Mouse (Mus musculus) ovary, postnatal 10 days (tissue): ENCODE data around the gene Mcoln2.
"Not testable (repeated sequence)": the region's sequence is repeated elsewhere in the genome, so short reads cannot be mapped to it uniquely, and the experiment has no call there.

Experiments used
- DNase-seq: peaks from one replicate; pipeline ENCODE4 v3.0.0; 2022; ENCODE audit warnings: low spot score

Gene Mcoln2

GRCm38 (mm10) chr3:146189933-146190332, 40.3 kb downstream of the Mcoln2 start:
- no peak for DNase-seq

- DNase-seq, result no peak
These were observed 42.9 kb downstream of the Mcoln2 start for GRCm38 (mm10) chr3:146192507-146192906.

GRCm38 (mm10) chr3:146195153-146195552, 45.5 kb downstream of the Mcoln2 start:
- DNase-seq, result no peak

GRCm38 (mm10) chr3:146196301-146196700, 46.7 kb downstream of the Mcoln2 start:
- DNase-seq, result no peak

GRCm38 (mm10) chr3:146196780-146197743, 47.4 kb downstream of the Mcoln2 start:
- no peak for DNase-seq

- no peak for DNase-seq
These were observed 48.2 kb downstream of the Mcoln2 start for GRCm38 (mm10) chr3:146197785-146198184.

- no peak for DNase-seq
These were observed 49.3 kb downstream of the Mcoln2 start for GRCm38 (mm10) chr3:146198803-146199481.

GRCm38 (mm10) chr3:146199486-146199885, 49.9 kb downstream of the Mcoln2 start:
- DNase-seq, result no peak

GRCm38 (mm10) chr3:146204375-146204774, 54.7 kb downstream of the Mcoln2 start:
- DNase-seq, result no peak

- no peak for DNase-seq
These were observed 55.7 kb downstream of the Mcoln2 start for GRCm38 (mm10) chr3:146205305-146205704.

- no peak for DNase-seq
These were observed 57.0 kb downstream of the Mcoln2 start for GRCm38 (mm10) chr3:146206635-146207034.

GRCm38 (mm10) chr3:146207440-146207839, 57.8 kb downstream of the Mcoln2 start:
- no peak for DNase-seq

- not testable (repeated sequence) for DNase-seq
These were observed 60.1 kb downstream of the Mcoln2 start for GRCm38 (mm10) chr3:146209759-146210158.

- no peak for DNase-seq
These were observed 61.6 kb downstream of the Mcoln2 start for GRCm38 (mm10) chr3:146211141-146211747.

GRCm38 (mm10) chr3:146211964-146212363, 62.3 kb downstream of the Mcoln2 start:
- no peak for DNase-seq

GRCm38 (mm10) chr3:146213336-146213735, 63.7 kb downstream of the Mcoln2 start:
- DNase-seq, result no peak

- no peak for DNase-seq
These were observed 66.9 kb downstream of the Mcoln2 start for GRCm38 (mm10) chr3:146216561-146216960.

- peak; percentile 39 for DNase-seq
These were observed 71.3 kb downstream of the Mcoln2 start, which contains the start of gene Lpar3 for GRCm38 (mm10) chr3:146220776-146221486. TSS of gene Lpar3 (plus strand) at chr3:146220963.

GRCm38 (mm10) chr3:146224271-146224670, 74.6 kb downstream of the Mcoln2 start:
- DNase-seq, result no peak

GRCm38 (mm10) chr3:146225061-146225761, 75.6 kb downstream of the Mcoln2 start:
- DNase-seq, result no peak

- DNase-seq, result no peak
These were observed 77.8 kb downstream of the Mcoln2 start for GRCm38 (mm10) chr3:146227427-146227826.
